Mouse (Mus musculus) thymus, adult 2 months (tissue): ENCODE results near the gene Gpr88.

Source experiments
- CTCF ChIP-seq: fragments of 200-500 bp; IDR thresholded peaks from 2 replicates; pipeline ENCODE4 v1.5.1; 2012; ENCODE audit warnings: mild to moderate bottlenecking, control low read depth, low read length, moderate library complexity, borderline replicate concordance; ENCODE audit not compliant: control insufficient read depth, poor library complexity, insufficient read depth; ENCODE audit errors: extremely low read depth
- POLR2A ChIP-seq: fragments of 200-500 bp; IDR thresholded peaks from 2 replicates; pipeline ENCODE4 v1.6.1; 2012; ENCODE audit warnings: mild to moderate bottlenecking, low read length, control low read depth, moderate library complexity; ENCODE audit not compliant: control insufficient read depth, poor library complexity, insufficient read depth; ENCODE audit errors: extremely low read depth

DNA sequence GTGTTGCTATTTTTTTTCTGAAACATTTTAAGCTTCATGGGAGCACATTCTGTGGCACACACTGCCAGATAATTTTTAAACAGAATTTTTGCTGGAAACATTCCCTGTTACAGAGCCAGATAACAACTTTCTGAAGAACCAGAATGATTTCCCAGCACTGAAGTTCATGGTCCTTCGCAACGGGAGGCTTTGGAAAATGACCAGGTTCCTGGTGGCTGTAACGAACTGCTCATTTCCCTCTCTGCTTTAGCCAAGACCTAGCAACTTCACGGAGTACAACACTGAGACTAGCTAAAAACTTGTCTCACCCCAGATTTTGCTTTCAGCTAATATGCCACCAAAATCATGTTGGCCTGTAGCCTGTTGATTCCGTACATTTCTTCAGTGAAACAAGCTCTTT lies 9.8 kb upstream of the Gpr88 start:
- no peak for TF ChIP-seq CTCF
- no peak for TF ChIP-seq POLR2A
